Mouse (Mus musculus): ENCODE data around the gene Rims1. TPM values are rescaled to one million over a fixed set of nuclear protein-coding genes. Genes with fewer than 3 reads are reported as not detected.

The Rims1 gene
- polyA plus RNA-seq, 1 experiment: not detected

- Histone ChIP-seq H3K27me3 (ENCODE audit: control insufficient read depth, insufficient read depth, insufficient read length) (no peaks in the 10 kb centered on the region), H3K79me3 (ENCODE audit: low read depth) (no peaks in the 10 kb centered on the region), H3K4me3 (ENCODE audit: insufficient read depth, poor library complexity, severe bottlenecking) (no peak overlapping the region), H3K79me2 (ENCODE audit: control insufficient read depth, insufficient read depth) (no peaks in the 10 kb centered on the region), H3K36me3 (ENCODE audit: control insufficient read depth, insufficient read depth) (no peaks in the 10 kb centered on the region), H3ac (ENCODE audit: control insufficient read depth, insufficient read length, low read depth) (no peak overlapping the region)
- no peak for TF ChIP-seq CTCF (IDR thresholded peaks at IDR 0.05; ENCODE audit: control insufficient read depth, insufficient read depth, insufficient read length)
- TF ChIP-seq MYOD1 (IDR thresholded peaks at IDR 0.05; ENCODE audit: control insufficient read depth, insufficient read length, low read depth): no peak
- TF ChIP-seq MAX (IDR thresholded peaks at IDR 0.05): no peak
- no peak for TF ChIP-seq FOSL1 (IDR thresholded peaks at IDR 0.05; ENCODE audit: insufficient read depth, low read length, poor library complexity, severe bottlenecking)
- no peak for TF ChIP-seq CEBPB (IDR thresholded peaks at IDR 0.05; ENCODE audit: low read depth)
- no peak for TF ChIP-seq USF1 (IDR thresholded peaks at IDR 0.05; ENCODE audit: low read depth)
- TF ChIP-seq MYOG (IDR thresholded peaks at IDR 0.05; ENCODE audit: control insufficient read depth, extremely low read depth, insufficient read length): no peak
Measured at GRCm38 (mm10) chr1:22487270-22487864, 318.4 kb downstream of the Rims1 start.

DNA sequence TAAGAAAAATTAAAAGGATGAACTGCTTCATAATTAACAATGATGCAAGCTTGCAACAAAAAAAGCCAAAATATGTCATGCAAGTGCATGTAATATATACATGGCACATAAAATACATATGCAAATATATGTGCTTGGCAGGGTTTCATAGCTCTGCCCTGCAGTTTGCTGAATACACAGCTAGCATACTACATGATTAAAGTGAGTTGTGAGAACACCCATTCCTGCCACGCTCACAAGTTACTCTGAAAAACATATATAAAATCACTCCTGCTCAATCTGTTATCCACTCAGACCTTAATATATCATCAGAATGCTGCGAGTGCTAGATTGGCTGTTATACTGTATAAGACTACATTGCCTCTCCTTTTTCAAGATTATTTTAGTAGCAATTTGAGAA is 329.6 kb downstream of the Rims1 start:
- TF ChIP-seq CTCF (IDR thresholded peaks at IDR 0.05; ENCODE audit: control insufficient read depth, insufficient read depth, insufficient read length): no peak
- no peak for TF ChIP-seq MAX (IDR thresholded peaks at IDR 0.05)
- no peak for TF ChIP-seq MYOG (IDR thresholded peaks at IDR 0.05; ENCODE audit: control insufficient read depth, extremely low read depth, insufficient read length)
- no peak for TF ChIP-seq FOSL1 (IDR thresholded peaks at IDR 0.05; ENCODE audit: insufficient read depth, low read length, poor library complexity, severe bottlenecking)
- TF ChIP-seq CEBPB (IDR thresholded peaks at IDR 0.05; ENCODE audit: low read depth): no peak
- no peak for TF ChIP-seq USF1 (IDR thresholded peaks at IDR 0.05; ENCODE audit: low read depth)
- no peak for TF ChIP-seq MYOD1 (IDR thresholded peaks at IDR 0.05; ENCODE audit: control insufficient read depth, insufficient read length, low read depth)
- Histone ChIP-seq H3K79me3 (ENCODE audit: low read depth) (no peaks in the 10 kb centered on the region), H3K27me3 (ENCODE audit: control insufficient read depth, insufficient read depth, insufficient read length) (no peaks in the 10 kb centered on the region), H3K36me3 (ENCODE audit: control insufficient read depth, insufficient read depth) (no peaks in the 10 kb centered on the region), H3K4me3 (ENCODE audit: insufficient read depth, poor library complexity, severe bottlenecking) (no peak overlapping the region), H3ac (ENCODE audit: control insufficient read depth, insufficient read length, low read depth) (no peak overlapping the region), H3K79me2 (ENCODE audit: control insufficient read depth, insufficient read depth) (no peaks in the 10 kb centered on the region)

GRCm38 (mm10) chr1:22467033-22467432 is 338.8 kb downstream of the Rims1 start:
- no peaks in the 10 kb centered on the region for H3K36me3 ChIP-seq (ENCODE audit: control insufficient read depth, insufficient read depth)
- H3K27me3 ChIP-seq (ENCODE audit: control insufficient read depth, insufficient read depth, insufficient read length): no peaks in the 10 kb centered on the region
- H3ac ChIP-seq (ENCODE audit: control insufficient read depth, insufficient read length, low read depth): no peak overlapping the region
- no peaks in the 10 kb centered on the region for H3K79me2 ChIP-seq (ENCODE audit: control insufficient read depth, insufficient read depth)
- TF ChIP-seq FOSL1 (IDR thresholded peaks at IDR 0.05; ENCODE audit: insufficient read depth, low read length, poor library complexity, severe bottlenecking): no peak
- TF ChIP-seq MAX (IDR thresholded peaks at IDR 0.05): no peak
- TF ChIP-seq MYOD1 (IDR thresholded peaks at IDR 0.05; ENCODE audit: control insufficient read depth, insufficient read length, low read depth): no peak
- TF ChIP-seq USF1 (IDR thresholded peaks at IDR 0.05; ENCODE audit: low read depth): no peak
- TF ChIP-seq MYOG (IDR thresholded peaks at IDR 0.05; ENCODE audit: control insufficient read depth, extremely low read depth, insufficient read length): no peak
- TF ChIP-seq CTCF (IDR thresholded peaks at IDR 0.05; ENCODE audit: control insufficient read depth, insufficient read depth, insufficient read length): no peak
- TF ChIP-seq CEBPB (IDR thresholded peaks at IDR 0.05; ENCODE audit: low read depth): no peak
- no peaks in the 10 kb centered on the region for H3K79me3 ChIP-seq (ENCODE audit: low read depth)
- no peak overlapping the region for H3K4me3 ChIP-seq (ENCODE audit: insufficient read depth, poor library complexity, severe bottlenecking)

DNA sequence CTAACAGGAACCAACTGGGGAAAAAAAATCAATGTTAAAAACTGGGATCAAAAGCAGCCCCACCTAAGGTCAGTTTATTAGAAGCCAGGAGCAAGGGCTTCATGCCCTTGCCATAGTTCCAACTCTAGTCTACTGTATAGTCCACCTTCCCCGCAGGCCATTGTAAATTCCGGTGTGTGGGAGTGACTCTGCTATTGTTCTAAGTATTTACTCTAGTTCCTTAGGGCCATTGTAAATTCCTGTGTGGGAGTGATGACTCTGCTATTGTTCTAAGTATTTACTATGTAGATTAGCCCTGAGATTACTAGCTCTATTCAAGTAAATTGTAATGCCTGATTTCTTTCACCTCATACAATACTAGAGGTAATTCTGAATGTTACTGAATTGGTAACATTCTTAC is 339.2 kb downstream of the Rims1 start:
- H3K4me3 ChIP-seq (ENCODE audit: insufficient read depth, poor library complexity, severe bottlenecking): no peak overlapping the region
- TF ChIP-seq FOSL1 (IDR thresholded peaks at IDR 0.05; ENCODE audit: insufficient read depth, low read length, poor library complexity, severe bottlenecking): no peak
- TF ChIP-seq USF1 (IDR thresholded peaks at IDR 0.05; ENCODE audit: low read depth): no peak
- no peak for TF ChIP-seq MYOG (IDR thresholded peaks at IDR 0.05; ENCODE audit: control insufficient read depth, extremely low read depth, insufficient read length)
- no peak for TF ChIP-seq MAX (IDR thresholded peaks at IDR 0.05)
- TF ChIP-seq CTCF (IDR thresholded peaks at IDR 0.05; ENCODE audit: control insufficient read depth, insufficient read depth, insufficient read length): no peak
- TF ChIP-seq CEBPB (IDR thresholded peaks at IDR 0.05; ENCODE audit: low read depth): no peak
- TF ChIP-seq MYOD1 (IDR thresholded peaks at IDR 0.05; ENCODE audit: control insufficient read depth, insufficient read length, low read depth): no peak
- H3ac ChIP-seq (ENCODE audit: control insufficient read depth, insufficient read length, low read depth): no peak overlapping the region
- H3K27me3 ChIP-seq (ENCODE audit: control insufficient read depth, insufficient read depth, insufficient read length): no peaks in the 10 kb centered on the region
- no peaks in the 10 kb centered on the region for H3K79me3 ChIP-seq (ENCODE audit: low read depth)
- H3K36me3 ChIP-seq (ENCODE audit: control insufficient read depth, insufficient read depth): no peaks in the 10 kb centered on the region
- no peaks in the 10 kb centered on the region for H3K79me2 ChIP-seq (ENCODE audit: control insufficient read depth, insufficient read depth)

DNA sequence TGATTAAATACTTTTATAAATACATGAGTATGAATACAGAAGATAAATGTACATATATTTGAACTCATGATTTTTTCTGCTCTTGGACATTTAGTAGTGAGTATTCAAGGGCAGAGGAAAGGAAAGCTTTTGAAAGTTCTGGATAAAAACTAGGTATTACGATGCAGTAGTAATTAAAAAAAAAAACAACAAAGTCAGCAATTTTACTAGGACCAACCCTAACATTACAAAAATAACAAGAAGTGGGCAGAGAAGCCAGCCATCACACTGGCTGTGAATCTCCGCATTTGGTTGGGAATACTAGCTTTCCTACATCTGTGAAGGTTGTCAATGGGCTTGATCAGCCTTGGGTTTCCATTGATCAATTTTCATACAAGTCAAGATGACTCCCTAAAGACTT is 381.8 kb downstream of the Rims1 start:
- H3K36me3 ChIP-seq (ENCODE audit: control insufficient read depth, insufficient read depth): no peaks in the 10 kb centered on the region
- H3K4me3 ChIP-seq (ENCODE audit: insufficient read depth, poor library complexity, severe bottlenecking): no peak overlapping the region
- H3K27me3 ChIP-seq (ENCODE audit: control insufficient read depth, insufficient read depth, insufficient read length): no peaks in the 10 kb centered on the region
- H3ac ChIP-seq (ENCODE audit: control insufficient read depth, insufficient read length, low read depth): no peak overlapping the region
- H3K79me3 ChIP-seq (ENCODE audit: low read depth): no peaks in the 10 kb centered on the region
- no peaks in the 10 kb centered on the region for H3K79me2 ChIP-seq (ENCODE audit: control insufficient read depth, insufficient read depth)
- TF ChIP-seq MYOD1 (IDR thresholded peaks at IDR 0.05; ENCODE audit: control insufficient read depth, insufficient read length, low read depth) (no peak), CTCF (IDR thresholded peaks at IDR 0.05; ENCODE audit: control insufficient read depth, insufficient read depth, insufficient read length) (no peak)

DNA sequence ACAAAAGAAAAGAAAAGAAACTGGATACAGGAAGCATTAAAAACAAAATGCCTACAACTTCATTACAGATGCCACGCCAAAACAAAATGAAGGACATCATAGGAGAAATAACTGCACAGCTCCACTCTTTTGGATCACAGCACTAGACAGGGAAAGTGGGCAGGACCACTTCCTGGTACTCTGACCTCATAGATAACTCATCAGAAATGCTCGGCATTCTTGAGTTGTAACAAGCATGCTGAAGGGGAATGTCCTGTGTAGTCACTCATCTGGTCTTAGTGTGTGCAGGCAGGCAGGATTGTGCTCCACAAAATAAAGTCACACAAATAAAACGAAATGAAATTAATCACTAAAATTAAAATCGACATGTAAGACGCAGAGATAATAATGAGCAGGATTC is 383.7 kb downstream of the Rims1 start:
- Histone ChIP-seq H3K79me2 (ENCODE audit: control insufficient read depth, insufficient read depth) (no peaks in the 10 kb centered on the region), H3K36me3 (ENCODE audit: control insufficient read depth, insufficient read depth) (no peaks in the 10 kb centered on the region), H3K79me3 (ENCODE audit: low read depth) (no peaks in the 10 kb centered on the region), H3ac (ENCODE audit: control insufficient read depth, insufficient read length, low read depth) (no peak overlapping the region), H3K27me3 (ENCODE audit: control insufficient read depth, insufficient read depth, insufficient read length) (no peaks in the 10 kb centered on the region), H3K4me3 (ENCODE audit: insufficient read depth, poor library complexity, severe bottlenecking) (no peak overlapping the region)
- TF ChIP-seq MYOD1 (IDR thresholded peaks at IDR 0.05; ENCODE audit: control insufficient read depth, insufficient read length, low read depth) (no peak), MYOG (IDR thresholded peaks at IDR 0.05; ENCODE audit: control insufficient read depth, extremely low read depth, insufficient read length) (no peak), MAX (IDR thresholded peaks at IDR 0.05) (no peak), CTCF (IDR thresholded peaks at IDR 0.05; ENCODE audit: control insufficient read depth, insufficient read depth, insufficient read length) (no peak), FOSL1 (IDR thresholded peaks at IDR 0.05; ENCODE audit: insufficient read depth, low read length, poor library complexity, severe bottlenecking) (no peak), USF1 (IDR thresholded peaks at IDR 0.05; ENCODE audit: low read depth) (no peak)

Data from C2C12 (cell line).